Mouse (Mus musculus): ENCODE results near the gene Orm3. TPM values are rescaled to one million over a fixed set of nuclear protein-coding genes. Genes with fewer than 3 reads are reported as not detected.

Gene Orm3
- polyA plus RNA-seq, 2 experiments, result not detected

DNA sequence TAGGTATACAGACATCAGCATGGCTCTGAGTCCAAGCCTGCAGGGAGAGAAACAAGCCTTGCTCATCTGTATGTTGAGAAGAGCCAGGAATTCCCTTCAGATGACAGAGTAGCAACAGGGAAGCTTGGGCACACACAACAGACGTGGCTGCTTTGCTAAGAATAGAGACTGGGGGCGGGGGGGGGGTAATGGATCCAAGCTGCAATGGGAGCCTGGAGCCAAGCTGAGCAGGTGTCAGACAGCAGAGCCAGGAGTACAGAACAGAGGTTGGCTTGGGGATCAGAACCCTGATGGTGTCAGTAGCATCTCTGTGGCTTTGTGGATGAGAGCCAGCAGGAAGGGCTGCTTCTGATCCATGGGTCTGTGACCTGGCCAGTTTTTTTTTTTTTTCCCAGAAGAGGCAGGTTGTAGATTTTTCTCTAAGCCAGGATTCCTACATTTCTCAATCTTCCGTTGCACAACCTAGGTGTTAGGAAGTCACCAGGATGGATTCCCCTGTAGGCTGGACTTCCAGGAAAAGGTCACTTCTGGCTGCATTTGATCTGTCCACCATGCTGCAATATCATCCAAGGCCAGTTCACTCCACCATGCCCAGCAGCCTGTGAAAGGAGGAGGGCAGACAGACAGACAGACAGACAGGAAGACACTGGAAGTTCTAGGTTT, 17.4 kb upstream of the Orm3 start:
- ATAC-seq (ENCODE audit: low FRiP score, low read depth), result no peak
- Histone ChIP-seq H3K4me2 (replicated peaks; ENCODE audit: low read depth, low read length, severe bottlenecking) (no peak overlapping the region), H3K9me3 (ENCODE audit: control insufficient read depth, low read length) (no peaks in the 10 kb centered on the region), H3K4me3 (replicated peaks; ENCODE audit: low read length) (no peak overlapping the region), H3K27me3 (ENCODE audit: control insufficient read depth, insufficient read depth, low read length) (no peaks in the 10 kb centered on the region), H3K4me1 (ENCODE audit: control insufficient read depth, insufficient read depth, low read length) (no peaks in the 10 kb centered on the region), H3K36me3 (ENCODE audit: control insufficient read depth, insufficient read depth, low read length) (peaks cover 8% of the 10 kb centered on the region), H3K27ac (replicated peaks; ENCODE audit: low read depth, low read length) (no peak overlapping the region), H3K9ac (ENCODE audit: low read depth, low read length, severe bottlenecking) (no peak overlapping the region)
- DNase-seq (ENCODE audit: low spot score), result no peak
- no peak for TF ChIP-seq POLR2A (IDR thresholded peaks at IDR 0.05; ENCODE audit: borderline replicate concordance, extremely low read depth, insufficient read depth, insufficient read length)
- WGBS, result 58% methylated on average over 3 of the region's 3 CpGs

DNA sequence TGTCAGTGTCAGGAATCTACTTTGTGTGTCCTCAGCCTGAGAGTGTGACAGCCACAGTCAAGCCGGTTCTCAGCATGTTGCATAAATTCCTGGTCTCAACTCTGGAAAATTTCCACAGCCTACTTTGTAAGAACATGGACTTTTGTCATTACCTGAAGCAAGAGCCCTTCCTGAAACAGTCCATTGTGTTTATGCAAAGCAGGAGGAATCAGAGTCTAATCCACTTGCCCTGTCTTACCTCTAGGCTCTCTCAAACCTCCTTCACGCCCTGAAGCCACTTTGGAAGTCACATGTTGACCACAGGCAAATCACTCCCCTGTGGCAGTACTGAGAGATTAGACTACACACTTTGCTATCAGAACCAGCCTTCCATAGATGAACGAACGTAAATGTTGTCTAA, 13.5 kb upstream of the Orm3 start:
- Histone ChIP-seq H3K4me3 (replicated peaks; ENCODE audit: low read length) (no peak overlapping the region), H3K4me2 (replicated peaks; ENCODE audit: low read depth, low read length, severe bottlenecking) (no peak overlapping the region), H3K9ac (ENCODE audit: low read depth, low read length, severe bottlenecking) (no peak overlapping the region), H3K4me1 (ENCODE audit: control insufficient read depth, insufficient read depth, low read length) (no peaks in the 10 kb centered on the region), H3K36me3 (ENCODE audit: control insufficient read depth, insufficient read depth, low read length) (no peaks in the 10 kb centered on the region), H3K9me3 (ENCODE audit: control insufficient read depth, low read length) (no peaks in the 10 kb centered on the region), H3K27ac (replicated peaks; ENCODE audit: low read depth, low read length) (no peak overlapping the region), H3K27me3 (ENCODE audit: control insufficient read depth, insufficient read depth, low read length) (no peaks in the 10 kb centered on the region)
- no peak for TF ChIP-seq POLR2A (IDR thresholded peaks at IDR 0.05; ENCODE audit: borderline replicate concordance, extremely low read depth, insufficient read depth, insufficient read length)
- no peak for ATAC-seq (ENCODE audit: low FRiP score, low read depth)
- DNase-seq (ENCODE audit: low spot score), result no peak
- WGBS, result 75% methylated on average over 4 of the region's 4 CpGs

DNA sequence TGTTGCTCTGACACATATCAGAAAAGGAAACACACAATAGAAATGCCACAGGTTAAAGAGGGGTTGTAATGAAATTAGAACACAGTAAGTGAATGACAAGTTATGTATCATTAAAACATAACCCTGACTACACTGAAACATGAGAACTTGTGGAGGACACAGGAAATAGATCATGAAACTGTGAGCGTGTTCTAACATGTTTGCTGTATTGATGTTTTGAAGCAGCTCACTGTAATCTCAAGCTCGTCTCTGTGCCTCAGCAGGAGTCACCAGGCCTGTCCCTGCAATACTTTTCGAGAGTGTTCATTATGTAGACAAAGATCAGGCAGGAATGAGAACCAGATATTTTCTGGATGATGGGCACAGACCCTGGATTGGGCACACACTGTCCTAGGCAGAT, 12.4 kb upstream of the Orm3 start:
- no peak for TF ChIP-seq POLR2A (IDR thresholded peaks at IDR 0.05; ENCODE audit: borderline replicate concordance, extremely low read depth, insufficient read depth, insufficient read length)
- H3K9ac ChIP-seq (ENCODE audit: low read depth, low read length, severe bottlenecking), result no peak overlapping the region
- no peak overlapping the region for H3K4me3 ChIP-seq (replicated peaks; ENCODE audit: low read length)
- DNase-seq (ENCODE audit: low spot score), result no peak
- no peak overlapping the region for H3K4me2 ChIP-seq (replicated peaks; ENCODE audit: low read depth, low read length, severe bottlenecking)
- H3K36me3 ChIP-seq (ENCODE audit: control insufficient read depth, insufficient read depth, low read length), result no peaks in the 10 kb centered on the region
- WGBS, result 29% methylated on average over 3 of the region's 3 CpGs
- H3K27me3 ChIP-seq (ENCODE audit: control insufficient read depth, insufficient read depth, low read length), result no peaks in the 10 kb centered on the region
- no peaks in the 10 kb centered on the region for H3K9me3 ChIP-seq (ENCODE audit: control insufficient read depth, low read length)
- no peaks in the 10 kb centered on the region for H3K4me1 ChIP-seq (ENCODE audit: control insufficient read depth, insufficient read depth, low read length)
- no peak for ATAC-seq (ENCODE audit: low FRiP score, low read depth)
- no peak overlapping the region for H3K27ac ChIP-seq (replicated peaks; ENCODE audit: low read depth, low read length)

DNA sequence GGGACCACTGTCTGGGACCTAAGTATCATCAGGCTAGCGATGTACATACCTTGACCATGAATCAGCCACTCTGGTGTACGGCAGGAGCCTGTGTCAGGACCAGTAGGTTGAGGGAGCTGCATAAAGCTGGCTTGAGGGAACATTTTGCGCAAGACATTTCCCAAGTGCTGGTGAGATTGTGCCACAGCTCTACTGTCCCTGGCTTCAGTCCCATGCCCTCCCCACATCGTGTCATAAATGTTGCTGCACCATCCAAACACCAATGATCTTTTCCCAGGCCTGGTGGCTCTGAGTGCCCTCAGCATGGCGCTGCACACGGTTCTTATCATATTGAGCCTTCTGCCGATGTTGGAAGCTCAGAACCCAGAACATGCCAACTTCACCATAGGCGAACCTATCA, 11.7 kb upstream of the Orm3 start, which contains the start of gene Orm1:
Orm1 (plus strand) TSS at position 266 of the 400 bp plus-strand sequence.
- no peak for TF ChIP-seq POLR2A (IDR thresholded peaks at IDR 0.05; ENCODE audit: borderline replicate concordance, extremely low read depth, insufficient read depth, insufficient read length)
- H3K9me3 ChIP-seq (ENCODE audit: control insufficient read depth, low read length), result no peaks in the 10 kb centered on the region
- 83% methylated on average over 8 of the region's 8 CpGs for WGBS
- ATAC-seq (ENCODE audit: low FRiP score, low read depth) (no peak), DNase-seq (ENCODE audit: low spot score) (no peak)
- no peak within 1 kb of the TSS for H3K9ac ChIP-seq (ENCODE audit: low read depth, low read length, severe bottlenecking)
- no peaks in the 10 kb centered on the region for H3K36me3 ChIP-seq (ENCODE audit: control insufficient read depth, insufficient read depth, low read length)
- no peaks in the 10 kb centered on the region for H3K4me1 ChIP-seq (ENCODE audit: control insufficient read depth, insufficient read depth, low read length)
- H3K4me3 ChIP-seq (replicated peaks; ENCODE audit: low read length), result no peak within 1 kb of the TSS
- no peaks in the 10 kb centered on the region for H3K27me3 ChIP-seq (ENCODE audit: control insufficient read depth, insufficient read depth, low read length)
- no peak within 1 kb of the TSS for H3K4me2 ChIP-seq (replicated peaks; ENCODE audit: low read depth, low read length, severe bottlenecking)
- no peak within 1 kb of the TSS for H3K27ac ChIP-seq (replicated peaks; ENCODE audit: low read depth, low read length)

DNA sequence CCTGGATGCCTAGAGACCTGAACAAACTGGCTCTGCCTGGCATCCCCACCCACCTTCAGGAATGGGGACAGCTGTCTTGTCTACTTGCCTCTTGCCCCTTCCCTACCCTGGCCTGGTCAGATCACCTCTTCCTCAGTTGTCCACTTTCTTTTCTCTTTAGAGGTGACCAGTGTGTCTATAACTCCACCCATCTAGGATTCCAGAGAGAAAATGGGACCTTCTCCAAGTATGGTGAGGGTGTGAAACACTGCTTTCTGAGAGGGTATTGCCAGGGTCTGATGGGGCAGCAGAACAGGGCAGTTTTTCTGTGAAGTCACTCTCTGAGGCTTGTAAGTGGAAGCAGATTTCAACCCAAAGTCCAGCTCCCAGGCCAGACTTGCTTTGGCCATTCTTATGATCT, 10.7 kb upstream of the Orm3 start:
- no peak overlapping the region for H3K27ac ChIP-seq (replicated peaks; ENCODE audit: low read depth, low read length)
- H3K4me2 ChIP-seq (replicated peaks; ENCODE audit: low read depth, low read length, severe bottlenecking), result no peak overlapping the region
- no peak for ATAC-seq (ENCODE audit: low FRiP score, low read depth)
- H3K4me1 ChIP-seq (ENCODE audit: control insufficient read depth, insufficient read depth, low read length), result no peaks in the 10 kb centered on the region
- H3K27me3 ChIP-seq (ENCODE audit: control insufficient read depth, insufficient read depth, low read length), result no peaks in the 10 kb centered on the region
- no peak for TF ChIP-seq POLR2A (IDR thresholded peaks at IDR 0.05; ENCODE audit: borderline replicate concordance, extremely low read depth, insufficient read depth, insufficient read length)
- no peak overlapping the region for H3K4me3 ChIP-seq (replicated peaks; ENCODE audit: low read length)
- DNase-seq (ENCODE audit: low spot score), result no peak
- H3K9me3 ChIP-seq (ENCODE audit: control insufficient read depth, low read length), result no peaks in the 10 kb centered on the region
- H3K9ac ChIP-seq (ENCODE audit: low read depth, low read length, severe bottlenecking), result no peak overlapping the region
- H3K36me3 ChIP-seq (ENCODE audit: control insufficient read depth, insufficient read depth, low read length), result no peaks in the 10 kb centered on the region

Data from limb, embryonic 14.5 days (tissue).